Mouse (Mus musculus) megakaryocyte-erythroid progenitor cell, adult 5-6 weeks (primary cell): Measurements from ENCODE around the gene Rasl10b. TPM values are rescaled to one million over a fixed set of nuclear protein-coding genes. Genes with fewer than 3 reads are reported as not detected.

Source experiments
- ATAC-seq: replicated peaks from 2 replicates; pipeline ENCODE4 v1.8.0; 2016; ENCODE audit warnings: mild to moderate bottlenecking, inconsistent platforms; ENCODE audit not compliant: severe bottlenecking, poor library complexity, low FRiP score, low TSS enrichment
- total RNA-seq, 2 experiments: library from RNA; stranded (forward) in 1 of 2; stranded (reverse) in 1 of 2; fragments of 200-1000, 215-1000 nt in 1 of 2; fragments of >200 nt in 1 of 2; fragmentation: Nextera tagmentation in 1 of 2; gene quantifications; 2 replicates each; pipeline ENCODE4 v1.2.3; 2014 to 2017

Gene Rasl10b
- total RNA-seq, 2 experiments from 2014 or later: 0.19 TPM; not detected in 1

DNA sequence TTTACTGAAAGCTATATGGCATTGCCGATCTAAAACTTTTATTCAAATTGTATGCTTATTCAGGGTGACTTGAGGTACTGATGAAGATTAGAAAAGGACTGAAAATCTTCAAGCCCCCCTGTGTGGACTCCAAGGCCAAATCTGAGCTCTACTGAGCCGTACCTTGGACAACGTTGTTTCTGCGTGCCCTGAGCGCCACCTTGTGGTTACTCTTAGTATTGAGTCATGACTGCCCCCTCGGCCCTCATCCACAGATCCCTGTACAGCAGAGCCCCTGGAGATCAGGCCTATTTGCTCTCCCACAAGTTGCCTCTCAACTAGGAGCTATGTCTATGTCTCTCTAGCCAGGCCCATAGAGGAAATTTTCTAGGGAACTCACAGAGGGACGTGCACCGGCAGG, 15.7 kb downstream of the Rasl10b start:
- peak; percentile 38; the same call in 1 of the 2 replicates for ATAC-seq

DNA sequence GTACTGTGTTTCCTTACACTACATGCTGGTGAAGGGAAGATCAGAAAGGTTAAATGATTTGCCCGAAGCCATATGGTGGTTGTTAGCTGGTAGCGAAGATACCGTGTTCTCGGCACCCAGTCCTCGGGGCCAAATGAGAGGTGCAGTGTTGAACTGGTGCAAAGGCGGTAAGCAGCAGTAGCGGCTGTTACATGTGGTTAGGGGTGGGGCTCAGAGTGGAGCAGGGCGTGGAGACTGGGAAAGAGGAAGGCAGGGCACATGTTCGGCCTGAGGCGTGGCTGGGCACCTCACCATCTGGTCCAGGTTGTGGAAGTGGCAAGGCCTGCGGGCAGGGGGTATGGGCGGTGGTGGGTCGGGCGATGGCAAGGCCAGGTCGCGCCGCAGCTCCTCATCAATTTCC, 18.0 kb downstream of the Rasl10b start:
- ATAC-seq: peak; percentile 85

DNA sequence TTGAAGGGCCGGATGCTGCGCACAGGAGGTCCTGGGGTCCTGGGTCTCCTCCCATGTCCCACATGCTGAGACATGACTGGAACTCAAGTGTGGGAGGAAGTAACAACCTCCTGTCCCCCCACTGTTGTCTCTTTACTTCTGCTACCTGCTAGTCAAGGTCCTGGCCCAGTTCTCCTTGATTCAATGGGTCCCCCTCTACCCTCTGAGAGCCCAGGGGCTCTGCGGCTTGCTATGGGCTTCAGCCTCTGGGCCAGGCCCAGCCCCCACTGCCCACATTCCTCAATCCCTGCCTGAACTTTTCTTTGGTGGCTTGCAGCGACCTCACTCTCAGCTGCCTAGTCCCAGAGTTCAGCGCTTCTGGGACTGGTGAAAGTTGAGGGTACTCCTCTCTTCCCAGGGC, 20.4 kb downstream of the Rasl10b start, which contains the start of gene Gas2l2:
TSS of gene Gas2l2 (minus strand) at position 101 of the 400 bp plus-strand sequence.
- no peak for ATAC-seq

DNA sequence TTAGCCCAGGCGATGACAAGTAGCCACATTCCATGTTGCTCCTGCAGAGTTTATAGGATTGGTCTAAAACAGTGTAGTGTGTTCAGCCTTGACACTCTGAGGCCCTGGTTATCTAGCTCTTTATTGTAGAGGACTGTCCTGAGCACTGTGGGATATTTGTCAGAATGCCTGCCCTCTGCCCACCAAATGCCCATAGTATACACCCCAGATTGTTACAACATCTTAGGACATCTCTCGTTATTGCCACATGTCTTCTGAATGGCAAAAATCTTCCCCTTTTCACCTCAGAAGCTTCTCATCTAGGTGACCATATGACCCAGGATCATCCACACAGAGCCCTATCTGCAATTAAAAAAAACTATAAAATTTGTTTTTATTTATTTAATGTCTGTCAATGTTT, 23.6 kb downstream of the Rasl10b start:
- ATAC-seq: no peak

DNA sequence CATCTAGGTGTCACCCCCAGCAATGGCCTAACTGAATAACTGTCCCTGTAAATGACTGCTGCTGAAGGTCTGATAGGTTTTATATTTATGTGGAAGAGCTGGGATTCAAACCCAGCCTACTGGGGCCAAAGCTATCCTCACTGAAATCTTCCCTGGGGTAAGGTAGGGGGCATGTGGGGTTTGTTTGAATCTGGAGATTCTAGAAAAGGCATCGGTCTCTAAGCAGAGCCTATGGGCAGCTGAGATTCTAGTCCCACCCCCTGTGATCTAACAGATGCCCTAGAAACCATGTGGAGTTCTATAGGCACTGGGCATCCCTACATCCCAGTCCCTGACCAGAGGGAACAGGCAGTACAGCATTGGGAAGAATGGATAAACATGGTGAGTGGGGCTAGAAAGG, 28.4 kb downstream of the Rasl10b start, which contains the start of gene 1700020L24Rik:
TSS of gene 1700020L24Rik (plus strand) at position 301 of the 400 bp plus-strand sequence.
- ATAC-seq: no peak

DNA sequence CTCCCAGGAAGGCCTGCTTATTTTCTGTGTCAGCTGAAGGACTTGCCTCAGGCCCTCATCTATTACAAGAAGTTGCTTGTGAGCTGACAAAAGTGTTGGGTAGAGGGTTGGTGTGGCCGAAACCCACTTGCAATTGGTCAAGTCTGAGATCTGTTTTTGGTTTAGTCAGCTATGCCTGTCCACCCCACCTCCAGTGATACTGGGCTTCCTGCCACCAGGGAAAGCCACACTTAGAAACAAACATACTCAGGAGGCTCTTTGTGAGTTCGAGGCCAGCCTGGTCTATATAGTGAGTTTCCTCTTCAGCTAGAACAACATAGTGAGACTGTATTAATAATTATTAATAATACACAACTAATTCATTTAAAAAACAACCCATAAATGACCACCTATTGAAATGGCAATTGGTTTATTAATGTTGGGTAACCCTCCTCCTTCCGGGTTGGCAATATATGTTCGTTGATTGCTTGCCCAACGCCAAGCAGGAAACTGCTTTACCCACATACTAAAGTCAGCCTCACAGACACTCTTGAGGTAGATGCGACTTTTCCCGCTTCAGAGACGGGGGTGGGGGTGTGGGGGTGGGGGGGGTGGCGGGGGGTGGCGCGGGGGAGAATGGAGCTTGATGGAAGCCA, 30.6 kb downstream of the Rasl10b start:
- ATAC-seq: no peak

DNA sequence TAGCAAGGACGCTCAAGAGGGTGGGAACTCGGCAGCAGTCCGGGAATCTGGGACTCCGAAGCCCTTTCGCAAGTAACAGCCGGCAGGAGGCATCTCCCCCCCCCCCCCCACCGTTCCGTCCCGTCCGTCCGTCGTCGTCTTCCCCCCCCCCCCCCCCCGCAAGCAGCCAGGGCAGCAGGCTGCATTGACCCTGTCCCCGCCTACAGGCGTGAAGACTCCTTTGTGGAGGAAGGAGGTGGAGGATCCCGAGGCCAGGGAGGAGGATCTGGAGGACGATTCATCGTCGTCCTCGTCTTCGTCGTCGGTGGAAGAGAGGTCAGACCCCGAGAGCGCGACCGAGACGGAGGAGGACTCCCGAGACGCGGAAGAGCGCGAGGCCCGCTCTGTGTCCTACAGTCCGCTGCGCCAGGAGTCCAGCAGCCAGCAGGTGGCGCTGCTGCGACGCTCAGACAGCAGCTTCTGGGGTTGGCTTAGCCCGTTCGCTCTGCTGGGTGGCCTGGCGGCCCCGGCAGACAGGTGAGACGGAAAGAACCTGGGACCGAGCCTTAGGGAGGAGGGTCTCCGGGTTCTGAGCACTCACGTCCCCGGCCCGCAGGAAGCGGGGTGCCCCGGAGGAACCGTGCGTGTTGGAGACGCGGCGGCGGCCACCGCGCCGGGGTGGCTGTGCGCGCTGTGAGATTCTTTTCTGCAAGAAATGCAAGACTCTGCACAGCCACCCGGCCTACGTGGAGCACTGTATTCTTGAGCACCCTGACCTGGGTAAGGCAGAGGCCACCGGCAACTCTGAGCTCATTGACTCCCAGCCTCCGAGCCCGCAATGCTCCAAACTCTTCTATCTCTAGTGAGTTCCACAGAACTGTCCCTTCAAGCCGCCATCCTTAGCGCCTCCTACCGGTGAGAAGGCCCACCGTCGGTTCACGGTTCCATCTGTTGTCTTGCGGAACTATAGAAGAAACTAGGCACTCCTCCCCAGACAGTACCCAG, 31.4 kb downstream of the Rasl10b start:
- peak; percentile 82 for ATAC-seq

DNA sequence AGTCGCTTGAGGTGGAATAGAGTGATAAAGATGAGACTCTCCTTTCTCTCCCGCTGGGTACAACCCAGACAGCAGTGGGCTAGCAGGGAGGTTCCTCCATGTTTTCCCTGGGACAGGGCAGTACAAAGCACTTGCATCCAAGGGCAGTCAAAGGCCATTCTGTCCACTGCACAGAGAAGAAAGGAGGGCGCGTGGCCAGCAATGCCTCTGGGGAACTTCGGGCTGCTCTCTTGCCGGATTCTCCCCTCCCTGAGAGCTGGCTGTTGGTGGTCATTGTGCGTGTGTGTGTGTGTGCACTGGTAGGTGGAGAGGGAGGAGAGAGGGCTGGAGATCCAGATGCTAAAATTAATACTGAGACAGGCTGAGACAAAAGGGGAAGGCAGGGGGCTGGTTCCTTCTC, 32.3 kb downstream of the Rasl10b start:
- no peak for ATAC-seq

DNA sequence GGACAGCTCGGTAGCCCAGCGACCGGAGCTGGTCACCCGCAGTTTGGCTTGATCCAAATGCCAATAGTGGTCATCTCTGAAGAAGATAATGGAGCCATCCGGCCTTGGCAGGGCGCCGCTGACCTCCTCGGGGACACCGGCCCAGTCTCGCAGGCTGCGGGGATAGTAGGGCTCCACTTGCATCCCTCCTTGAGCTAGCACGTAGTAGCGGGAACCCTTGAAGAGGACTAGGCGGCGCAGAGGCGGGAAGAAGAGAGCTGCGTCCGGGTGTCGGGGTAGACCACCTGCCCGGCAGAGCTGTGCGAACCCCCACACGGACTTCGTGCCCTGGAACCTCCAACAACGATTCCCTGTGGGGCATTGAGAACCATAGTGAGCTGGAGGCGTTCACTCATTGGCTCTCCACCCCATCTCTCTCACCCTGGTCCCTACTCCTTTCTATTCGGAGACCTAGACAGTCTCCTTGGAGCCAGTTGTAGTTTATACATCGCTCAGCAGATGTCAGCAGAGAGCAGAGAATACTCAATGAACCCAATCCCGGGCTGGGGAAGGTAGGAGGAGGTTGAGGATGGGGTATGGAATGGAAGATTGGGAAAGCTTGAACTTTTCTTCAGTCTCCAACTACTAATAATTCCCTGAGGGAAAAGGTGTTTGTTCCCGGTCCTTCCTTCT, 33.8 kb downstream of the Rasl10b start:
- peak; percentile 63; the same call in 1 of the 2 replicates for ATAC-seq

DNA sequence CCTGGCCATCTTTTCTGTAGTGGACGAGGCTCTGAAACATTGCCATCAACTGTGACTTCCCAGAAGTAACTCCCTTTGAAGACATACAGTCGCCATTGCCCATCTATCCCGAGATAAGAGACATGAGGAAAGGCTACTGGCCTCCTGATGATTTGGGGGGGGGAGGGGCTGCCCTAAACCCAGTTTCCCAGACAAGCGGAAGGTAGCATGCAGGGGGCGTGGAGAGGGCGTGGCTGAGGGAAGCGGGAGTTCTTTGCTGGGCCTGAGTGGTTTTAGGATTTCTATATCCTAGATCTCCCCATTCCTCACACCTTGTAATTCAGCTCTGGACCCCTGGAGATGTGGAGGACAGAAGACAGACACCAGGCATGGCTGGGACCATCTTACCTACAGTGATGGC, 34.9 kb downstream of the Rasl10b start:
- ATAC-seq: no peak

DNA sequence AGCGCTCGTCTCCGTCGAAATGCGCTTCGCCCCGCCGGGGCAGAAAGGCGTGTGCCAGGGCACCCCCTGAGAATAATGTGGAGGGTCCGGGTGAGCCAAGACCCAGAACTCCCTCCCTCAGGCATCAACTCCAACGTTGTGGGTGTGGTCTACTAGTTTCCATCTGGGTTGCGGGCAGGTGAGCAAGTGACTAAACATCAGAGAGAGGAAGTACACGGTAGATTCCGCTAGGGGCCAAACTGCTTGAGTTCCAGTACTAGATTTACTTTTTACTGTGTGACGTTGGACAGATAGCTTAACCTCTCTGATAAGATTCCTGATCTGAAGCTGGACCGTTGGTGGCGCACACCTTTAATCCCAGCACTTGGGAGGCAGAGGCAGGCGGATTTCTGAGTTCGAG, 36.1 kb downstream of the Rasl10b start:
- ATAC-seq: no peak

DNA sequence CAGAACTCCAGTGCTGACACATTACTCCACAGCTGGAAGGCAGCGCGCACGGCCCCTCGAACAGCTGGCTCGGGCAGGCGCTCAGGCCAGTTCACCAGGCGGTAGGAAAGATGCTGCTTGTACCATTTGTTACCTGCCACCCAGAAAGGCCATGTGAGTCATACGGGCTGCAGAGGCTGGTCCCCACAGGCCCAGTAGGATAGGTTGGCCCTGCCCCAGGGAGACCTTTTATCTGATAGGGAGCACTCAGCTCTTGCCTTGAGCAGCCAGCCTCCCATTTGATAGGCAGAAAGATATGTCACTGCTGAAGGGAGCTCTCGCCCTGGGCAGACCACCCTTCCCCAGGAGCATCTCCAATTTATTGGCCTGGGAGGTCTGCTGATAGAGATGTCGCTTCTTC, 38.7 kb downstream of the Rasl10b start:
- ATAC-seq: no peak

DNA sequence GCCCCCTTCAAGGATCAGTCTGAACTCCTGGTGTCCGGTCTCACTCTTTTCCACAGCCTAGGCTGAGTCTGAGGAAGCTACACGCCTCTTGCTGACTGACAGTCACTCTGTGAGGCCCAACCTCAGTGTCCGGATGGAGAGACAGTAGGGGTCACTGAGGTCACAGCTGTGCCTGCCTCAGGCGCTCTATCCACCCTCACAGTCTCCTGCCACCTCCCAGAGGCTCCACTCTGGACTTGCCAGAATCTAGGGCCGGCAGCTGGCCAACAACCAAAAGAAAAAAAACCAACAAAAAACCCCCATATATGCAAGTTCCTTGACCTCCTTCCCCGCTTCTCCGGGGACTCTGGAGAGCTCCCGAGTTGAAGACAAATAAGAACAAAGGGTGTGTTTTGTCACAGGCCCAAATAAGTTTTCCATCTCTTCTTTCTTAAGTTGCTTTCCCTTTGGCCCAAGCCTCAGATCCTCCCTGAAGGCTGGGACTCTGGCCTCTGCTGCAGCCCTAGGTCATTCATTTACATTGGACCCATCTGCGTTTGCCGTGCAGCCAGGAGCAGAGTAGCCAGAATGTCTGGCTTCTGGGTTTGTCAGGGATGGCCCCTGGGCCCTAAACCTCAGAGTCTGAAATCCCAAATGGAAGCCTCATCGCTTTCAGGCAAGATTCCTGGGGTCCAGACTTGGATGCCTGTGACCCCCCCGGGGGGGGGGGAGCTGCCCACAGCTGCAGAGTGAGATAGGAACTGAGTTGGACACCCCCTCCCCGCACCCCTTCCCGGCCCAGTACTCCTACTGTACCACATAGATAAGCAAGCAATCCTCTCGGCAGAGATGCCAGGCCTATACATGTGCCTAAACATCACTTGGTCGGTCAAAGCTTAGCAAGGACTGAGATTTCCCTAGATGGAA, 39.3 kb downstream of the Rasl10b start:
- ATAC-seq: 0 out of 2 replicates have a peak, but pooled peaks have one; percentile 55

DNA sequence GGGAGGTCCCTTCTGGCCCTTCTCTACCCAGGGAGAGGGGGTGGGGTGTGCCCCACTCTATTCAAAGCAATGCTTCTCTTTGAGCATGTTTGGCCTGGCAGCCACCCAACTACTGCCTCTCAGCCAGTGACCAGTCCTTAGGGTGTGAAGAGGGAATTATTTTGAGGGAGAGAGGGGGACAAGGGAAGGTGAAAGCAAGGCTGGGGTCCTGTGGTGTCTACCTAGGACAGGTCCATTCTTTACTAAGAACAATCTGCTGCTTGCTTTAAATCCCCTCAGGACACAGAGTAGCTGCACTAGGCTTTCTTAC, 39.9 kb downstream of the Rasl10b start:
- ATAC-seq: no peak

DNA sequence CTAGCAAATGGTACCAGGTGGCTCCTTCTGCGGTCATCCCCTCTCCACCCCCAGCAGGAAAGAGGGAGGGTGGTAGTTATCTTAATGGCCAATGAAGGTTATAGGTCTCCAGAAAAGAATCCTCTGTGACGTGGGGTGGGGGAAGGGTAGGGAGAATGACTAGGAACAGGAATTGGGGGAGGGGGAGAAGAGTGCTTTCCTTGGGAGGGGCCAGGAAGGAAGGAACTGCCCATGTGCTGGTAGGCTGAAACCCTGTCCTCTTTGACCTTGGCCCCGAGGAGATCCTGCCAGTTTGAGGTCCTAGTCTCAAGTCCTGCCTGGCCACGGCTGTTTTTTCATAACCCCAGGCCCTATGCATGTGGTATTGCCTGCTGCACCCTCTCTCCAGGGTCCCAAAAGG, 40.4 kb downstream of the Rasl10b start:
- ATAC-seq: no peak

DNA sequence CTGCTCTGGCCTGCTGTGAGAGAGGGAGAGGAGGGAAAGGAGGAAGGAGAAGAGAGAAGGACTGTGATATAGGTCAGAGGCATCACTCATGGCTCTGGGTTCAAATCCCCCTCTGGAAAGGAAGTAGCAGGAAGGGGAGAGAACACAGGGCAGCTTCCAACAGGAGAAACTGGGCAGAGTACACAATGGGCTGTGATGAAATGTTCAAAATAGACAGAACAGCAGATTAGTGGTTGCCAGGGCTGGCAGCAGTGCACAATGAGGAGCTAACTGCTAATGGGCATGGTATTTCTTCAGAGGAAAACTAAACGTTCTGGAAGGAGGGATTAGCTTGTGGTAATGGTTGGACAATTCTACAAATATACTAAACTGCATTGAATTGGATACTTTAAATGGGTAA, 41.6 kb downstream of the Rasl10b start:
- ATAC-seq: no peak

DNA sequence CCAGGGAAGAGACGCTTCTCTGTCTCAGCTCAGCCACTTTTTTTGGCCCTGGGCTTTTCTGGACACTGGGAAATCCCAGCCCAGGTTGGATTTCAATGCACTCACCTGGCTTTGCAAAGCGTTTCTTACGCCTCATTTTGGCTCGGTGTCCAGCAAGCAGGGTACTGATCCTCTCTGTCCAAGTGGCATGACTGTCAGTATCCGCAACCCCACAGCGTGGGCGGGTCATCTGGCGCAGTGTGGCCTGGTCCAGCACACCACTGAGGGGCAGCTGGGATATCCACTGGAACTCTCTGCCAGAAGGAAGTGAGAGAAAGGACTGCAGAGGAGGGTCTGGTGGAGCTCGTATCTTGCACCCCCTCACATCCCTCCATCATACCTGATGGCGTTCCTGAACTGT, 42.3 kb downstream of the Rasl10b start:
- ATAC-seq: no peak

DNA sequence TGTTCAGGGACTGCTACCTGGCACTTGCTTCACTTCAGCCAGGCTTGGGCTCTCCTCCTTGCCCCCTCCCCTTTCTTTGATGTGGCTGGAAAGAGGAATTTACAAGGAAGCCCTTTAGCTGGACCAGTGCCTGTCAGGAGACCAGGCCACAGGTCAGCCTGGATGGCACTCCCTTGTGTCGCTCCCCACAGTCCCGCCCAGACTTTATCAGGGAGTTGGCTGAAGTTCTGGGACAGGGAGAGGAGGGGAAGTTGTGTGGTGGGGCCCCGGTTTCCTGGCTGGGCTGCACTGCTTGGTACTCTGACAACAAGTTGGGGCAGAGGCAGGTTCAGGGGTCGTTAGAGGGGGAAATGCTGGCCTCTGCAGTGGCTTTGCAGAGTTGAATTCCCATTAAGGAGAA, 45.6 kb downstream of the Rasl10b start:
- peak; percentile 60; the same call in 1 of the 2 replicates for ATAC-seq

DNA sequence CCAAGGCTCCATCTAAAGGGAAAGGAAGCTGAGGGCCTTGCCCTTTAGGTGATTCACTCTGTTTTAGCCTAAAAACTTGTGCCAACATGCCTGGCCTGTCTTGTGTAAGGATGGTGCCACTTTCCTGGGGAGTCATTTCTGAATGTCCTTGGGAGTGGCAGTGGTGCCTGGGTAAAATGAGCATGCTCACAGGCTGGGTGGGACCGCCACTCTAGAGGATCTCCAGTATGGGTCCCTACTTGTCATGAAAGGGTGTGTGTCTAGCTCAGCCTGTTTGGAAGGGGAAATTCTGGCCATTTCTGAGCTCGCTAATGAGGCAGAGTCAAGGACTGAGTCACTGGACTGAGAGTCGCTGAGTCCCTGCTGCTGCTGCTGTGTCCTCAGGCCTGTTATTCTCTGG, 46.7 kb downstream of the Rasl10b start:
- no peak for ATAC-seq
